ENCODE assay signal across 9 mouse cellular contexts in genomic region chrX:102031851-102032250, GRCm38 (mm10). TPM values are rescaled to one million over a fixed set of nuclear protein-coding genes. Genes with fewer than 3 reads are reported as not detected.
DNase-seq lines count a peak whose midpoint lies in the region.
"Had no signal": no experiment of that assay in that cellular context is flagged by ENCODE, and none has a peak within 500 bp of the region (broad histone marks: within the 10 kb centered on the region; RNA-seq: fewer than 3 reads in every experiment).

No protein-coding gene starts in this region.

- DNase-seq in left cerebral cortex, postnatal 14 days (ENCODE audit: low spot score in 2 of 2) = peak; percentile 13 to 19
- no peak for DNase-seq in left cerebral cortex, adult 8-10 months (ENCODE audit: low spot score in 2 of 2)
- DNase-seq in adrenal gland, postnatal 14 days = peak; percentile 69
- DNase-seq in induced T-regulatory cell, adult 2 months (ENCODE audit: low read depth) = peak; percentile 92
- peak; percentile 24 for DNase-seq in midbrain, embryonic 10.5 days (ENCODE audit: low spot score)
- DNase-seq in thymus, postnatal 25 days = peak; percentile 58
- no peak for DNase-seq in layer of hippocampus, adult 11-12 months (ENCODE audit: low spot score)

- no peaks in the 10 kb centered on the region for H3K36me3 ChIP-seq in midbrain, embryonic 10.5 days
- H3K36me3 ChIP-seq: embryonic facial prominence, embryonic 12.5 days; stomach, embryonic 15.5 days had no signal

- no peak overlapping the region for H3K4me3 ChIP-seq in midbrain, embryonic 10.5 days
- H3K4me3 ChIP-seq: embryonic facial prominence, embryonic 12.5 days; stomach, embryonic 15.5 days had no signal

- intact Hi-C loops in left cerebral cortex, postnatal 14 days (cut with DNase I) = no loop called here

- no peaks in the 10 kb centered on the region for H3K9me3 ChIP-seq in midbrain, embryonic 10.5 days (replicated peaks)
- H3K9me3 ChIP-seq: embryonic facial prominence, embryonic 12.5 days; stomach, embryonic 15.5 days had no signal

- WGBS in midbrain, embryonic 10.5 days = 58% methylated on average over 6 of the region's 6 CpGs

- H3K27me3 ChIP-seq in midbrain, embryonic 10.5 days (ENCODE audit: low read depth, poor library complexity, severe bottlenecking) = peaks cover 97% of the 10 kb centered on the region
- H3K27me3 ChIP-seq: stomach, embryonic 15.5 days had no signal

- H3K4me1 ChIP-seq in midbrain, embryonic 10.5 days = peaks cover 24% of the 10 kb centered on the region
- H3K4me1 ChIP-seq: embryonic facial prominence, embryonic 12.5 days; stomach, embryonic 15.5 days had no signal

- no peak overlapping the region for H3K27ac ChIP-seq in midbrain, embryonic 10.5 days (replicated peaks)
- H3K27ac ChIP-seq: embryonic facial prominence, embryonic 12.5 days; stomach, embryonic 15.5 days had no signal

RNA-seq across cellular contexts. Expression of gene Rtl5, which starts 39.3 kb away (rescaled TPM):
- total RNA-seq in left cerebral cortex, postnatal 14 days (2021) = 10 to 100 TPM; 12.3 to 14.3 TPM
- total RNA-seq in left cerebral cortex, adult 8-10 months (2022) = 10 to 100 TPM; 19.2 to 26.1 (median 23.6) TPM
- total RNA-seq in adrenal gland, postnatal 14 days (2021) = 7.8 and 11.4 TPM in 2 replicates
- 4.0 and 4.8 TPM in 2 replicates for polyA plus RNA-seq in midbrain, embryonic 10.5 days (2016; fragmentation: Nextera tagmentation; extraction: Ambion mirVana)

Comparison
In these comparisons a context has a peak if more than half of its experiments do, and no peak if none do; other contexts are left out.
1. DNase-seq: peak in left cerebral cortex, postnatal 14 days (2 of 2), adrenal gland, postnatal 14 days (single experiment), induced T-regulatory cell, adult 2 months (single experiment), midbrain, embryonic 10.5 days (single experiment) and thymus, postnatal 25 days (single experiment); none in left cerebral cortex, adult 8-10 months (0 of 2) and layer of hippocampus, adult 11-12 months (single experiment).